Mouse (Mus musculus): ENCODE results near the gene Ndel1. TPM values are rescaled to one million over a fixed set of nuclear protein-coding genes. Genes with fewer than 3 reads are reported as not detected.

Ndel1 gene
- polyA plus RNA-seq, 1 experiment: 102 TPM

DNA sequence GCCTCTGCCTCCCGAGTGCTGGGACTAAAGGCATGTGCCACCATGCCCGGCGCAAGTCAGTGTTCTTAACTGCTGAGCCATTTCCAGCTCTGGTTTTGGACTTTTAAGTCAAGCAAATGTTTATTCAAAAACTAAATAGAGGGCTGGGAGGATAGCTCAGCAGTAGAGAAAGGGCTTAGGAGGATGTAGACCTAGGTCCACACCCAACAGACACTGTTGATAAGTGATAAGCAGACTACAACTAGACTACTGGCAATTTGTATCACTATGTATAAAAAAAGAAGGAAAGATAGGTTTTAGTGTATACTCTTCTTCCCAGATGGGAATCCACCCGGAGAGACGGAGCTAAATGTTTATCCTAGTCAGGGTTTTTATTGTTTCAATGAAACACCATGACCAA lies 24.6 kb upstream of the Ndel1 start:
- H3K4me1 ChIP-seq (ENCODE audit: control insufficient read depth, insufficient read depth, low read length): no peaks in the 10 kb centered on the region
- no peak overlapping the region for H3K27ac ChIP-seq (ENCODE audit: insufficient read depth, low read length)
- TF ChIP-seq POLR2A (IDR thresholded peaks at IDR 0.05; ENCODE audit: extremely low read depth, insufficient read depth, low read length) (no peak), CTCF (IDR thresholded peaks at IDR 0.05; ENCODE audit: extremely low read depth, insufficient read depth, low read length) (no peak)
- H3K4me3 ChIP-seq (ENCODE audit: insufficient read depth, low read length): no peak overlapping the region

DNA sequence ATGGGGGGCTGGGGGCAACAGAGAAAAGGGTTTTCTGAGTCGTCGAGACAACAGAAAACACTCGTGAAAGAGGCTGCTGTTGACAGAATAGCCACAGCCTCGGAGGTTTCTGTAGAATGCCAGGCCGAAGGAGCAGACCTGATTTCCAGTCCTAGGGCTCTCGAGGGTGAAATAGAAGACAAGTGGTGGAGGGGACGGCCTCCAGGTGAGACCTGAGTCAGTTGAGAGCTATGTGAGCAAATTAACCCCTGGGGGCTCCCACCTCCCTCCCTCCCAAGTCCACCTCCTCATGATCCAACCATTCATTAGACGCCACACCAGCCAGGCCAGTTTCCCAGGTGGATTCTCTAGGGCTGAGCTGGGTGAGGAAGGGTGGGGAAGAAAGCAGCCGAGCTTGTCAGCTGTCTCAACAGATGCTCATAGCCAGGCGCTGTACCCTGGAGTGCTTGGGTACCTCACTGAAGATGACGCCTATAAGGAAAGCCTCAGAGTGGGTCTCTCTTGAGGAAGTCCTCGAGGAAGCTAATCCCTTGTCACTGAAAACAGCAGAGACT lies 22.3 kb upstream of the Ndel1 start:
- TF ChIP-seq POLR2A (IDR thresholded peaks at IDR 0.05; ENCODE audit: extremely low read depth, insufficient read depth, low read length): no peak
- no peak for TF ChIP-seq CTCF (IDR thresholded peaks at IDR 0.05; ENCODE audit: extremely low read depth, insufficient read depth, low read length)
- Histone ChIP-seq H3K4me1 (ENCODE audit: control insufficient read depth, insufficient read depth, low read length) (no peaks in the 10 kb centered on the region), H3K4me3 (ENCODE audit: insufficient read depth, low read length) (no peak overlapping the region), H3K27ac (ENCODE audit: insufficient read depth, low read length) (no peak overlapping the region)

DNA sequence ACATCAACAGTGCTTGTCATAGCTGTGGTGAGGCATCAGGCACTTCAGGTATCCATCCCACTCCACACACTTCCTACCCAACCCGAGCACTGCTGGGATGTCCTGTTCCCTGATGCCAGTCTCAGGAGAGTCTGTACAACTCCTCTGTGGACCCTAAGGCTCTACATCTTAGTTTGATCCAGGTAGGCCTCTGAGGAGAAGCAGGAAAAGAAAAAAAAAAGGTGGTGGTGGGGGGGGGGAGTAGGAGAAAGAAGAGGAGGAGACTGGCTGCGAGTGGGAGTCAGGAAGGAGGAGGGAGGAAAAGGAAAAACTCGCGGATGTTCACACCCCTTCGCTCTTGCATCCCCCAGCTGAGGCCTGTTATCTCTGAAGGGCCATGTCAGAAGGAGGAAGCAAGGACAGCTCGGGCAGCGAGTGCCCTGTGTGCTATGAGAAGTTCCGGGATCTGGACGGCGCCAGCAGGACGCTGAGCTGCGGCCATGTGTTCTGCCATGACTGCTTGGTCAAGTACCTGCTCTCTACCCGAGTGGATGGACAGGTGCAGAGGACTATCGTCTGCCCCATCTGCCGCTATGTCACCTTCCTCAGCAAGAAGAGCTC lies 20.7 kb upstream of the Ndel1 start:
- no peaks in the 10 kb centered on the region for H3K4me1 ChIP-seq (ENCODE audit: control insufficient read depth, insufficient read depth, low read length)
- no peak overlapping the region for H3K27ac ChIP-seq (ENCODE audit: insufficient read depth, low read length)
- TF ChIP-seq POLR2A (IDR thresholded peaks at IDR 0.05; ENCODE audit: extremely low read depth, insufficient read depth, low read length) (no peak), CTCF (IDR thresholded peaks at IDR 0.05; ENCODE audit: extremely low read depth, insufficient read depth, low read length) (no peak)
- no peak overlapping the region for H3K4me3 ChIP-seq (ENCODE audit: insufficient read depth, low read length)

DNA sequence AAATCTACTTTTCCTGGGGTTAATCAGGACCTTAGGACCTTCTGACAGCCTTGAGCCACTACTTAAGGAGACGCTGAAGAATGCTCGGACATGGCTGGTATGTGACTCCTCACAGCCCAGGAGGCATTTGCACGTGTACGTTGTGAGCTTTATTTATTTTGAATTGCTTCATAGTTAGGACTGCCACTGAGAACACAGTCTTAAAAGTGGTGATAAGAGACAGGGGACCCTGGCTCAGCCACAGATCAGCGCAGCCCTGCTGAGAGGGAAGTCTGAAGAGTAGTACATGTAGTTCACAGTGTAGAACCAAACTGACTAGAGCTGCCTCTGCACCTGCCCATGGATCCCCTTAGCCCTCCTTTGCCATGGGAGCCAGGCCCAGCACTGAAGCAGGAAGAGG lies 20.2 kb upstream of the Ndel1 start:
- H3K27ac ChIP-seq (ENCODE audit: insufficient read depth, low read length): no peak overlapping the region
- no peak overlapping the region for H3K4me3 ChIP-seq (ENCODE audit: insufficient read depth, low read length)
- TF ChIP-seq CTCF (IDR thresholded peaks at IDR 0.05; ENCODE audit: extremely low read depth, insufficient read depth, low read length) (no peak), POLR2A (IDR thresholded peaks at IDR 0.05; ENCODE audit: extremely low read depth, insufficient read depth, low read length) (no peak)
- H3K4me1 ChIP-seq (ENCODE audit: control insufficient read depth, insufficient read depth, low read length): no peaks in the 10 kb centered on the region

DNA sequence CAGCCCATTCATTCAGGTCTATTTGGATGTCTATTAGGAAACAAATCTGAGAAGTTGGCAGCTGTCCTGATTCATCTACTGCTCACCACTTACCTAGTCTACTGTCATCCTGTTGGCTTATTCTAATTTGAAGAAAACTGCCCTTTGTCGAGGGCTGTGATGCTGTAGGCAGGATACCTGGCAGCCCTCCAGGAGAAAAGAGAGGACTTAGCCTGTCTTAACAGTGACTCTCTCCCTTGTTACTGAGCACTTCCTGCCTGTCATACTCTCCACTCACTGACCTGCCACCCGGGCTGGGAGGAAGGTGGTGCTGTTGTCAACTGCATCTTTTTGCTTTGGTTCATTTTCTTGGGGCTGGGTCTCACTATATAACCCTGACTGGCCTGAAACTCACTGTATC lies 19.0 kb upstream of the Ndel1 start:
- no peak for TF ChIP-seq POLR2A (IDR thresholded peaks at IDR 0.05; ENCODE audit: extremely low read depth, insufficient read depth, low read length)
- no peak for TF ChIP-seq CTCF (IDR thresholded peaks at IDR 0.05; ENCODE audit: extremely low read depth, insufficient read depth, low read length)
- H3K4me1 ChIP-seq (ENCODE audit: control insufficient read depth, insufficient read depth, low read length): no peaks in the 10 kb centered on the region
- H3K27ac ChIP-seq (ENCODE audit: insufficient read depth, low read length): no peak overlapping the region
- no peak overlapping the region for H3K4me3 ChIP-seq (ENCODE audit: insufficient read depth, low read length)

DNA sequence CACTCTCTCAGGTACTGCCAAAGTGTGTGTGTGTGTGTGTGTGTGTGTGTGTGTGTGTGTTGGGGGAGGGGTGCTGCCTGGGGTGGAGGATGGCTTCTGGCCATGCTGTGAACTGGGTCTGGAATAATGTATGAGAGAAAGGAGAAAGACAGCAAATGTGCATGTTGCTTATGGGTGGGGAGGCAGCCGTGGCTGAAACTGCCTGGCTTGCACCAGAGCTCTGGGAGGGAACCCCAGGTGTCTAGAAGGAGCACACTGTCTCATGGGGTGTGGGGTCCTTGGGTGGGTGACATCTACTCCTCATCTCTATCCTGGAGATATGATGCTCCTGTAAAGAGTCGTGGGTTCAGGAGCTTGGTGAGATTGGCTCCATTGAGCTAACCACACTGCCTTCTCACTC lies 17.0 kb upstream of the Ndel1 start:
- no peaks in the 10 kb centered on the region for H3K4me1 ChIP-seq (ENCODE audit: control insufficient read depth, insufficient read depth, low read length)
- H3K27ac ChIP-seq (ENCODE audit: insufficient read depth, low read length): no peak overlapping the region
- no peak for TF ChIP-seq POLR2A (IDR thresholded peaks at IDR 0.05; ENCODE audit: extremely low read depth, insufficient read depth, low read length)
- TF ChIP-seq CTCF (IDR thresholded peaks at IDR 0.05; ENCODE audit: extremely low read depth, insufficient read depth, low read length): no peak
- H3K4me3 ChIP-seq (ENCODE audit: insufficient read depth, low read length): no peak overlapping the region

DNA sequence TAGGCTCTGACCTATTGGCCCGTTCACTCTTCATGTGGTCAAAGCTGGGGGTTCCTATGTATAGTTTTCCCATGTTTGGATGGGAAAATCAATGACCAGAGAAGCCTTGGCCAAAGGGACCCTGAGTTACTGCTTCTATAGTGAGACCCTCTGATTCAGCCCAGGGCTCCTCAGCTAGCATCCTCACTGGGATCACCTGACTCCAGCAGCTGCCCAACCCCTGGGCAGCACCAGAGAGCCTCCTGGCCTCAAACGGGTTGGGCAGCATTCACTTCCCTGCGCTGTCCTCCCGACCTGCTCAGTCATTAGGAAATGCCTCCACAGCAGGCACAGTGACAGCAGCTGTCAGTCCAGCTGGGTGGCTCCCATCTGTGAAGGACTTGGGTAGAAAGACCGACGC lies 16.6 kb upstream of the Ndel1 start, which contains the start of gene Rnf222:
TSS of gene Rnf222 (plus strand) at position 301 of the 400 bp plus-strand sequence.
- H3K27ac ChIP-seq (ENCODE audit: insufficient read depth, low read length): no peak within 1 kb of the TSS
- H3K4me1 ChIP-seq (ENCODE audit: control insufficient read depth, insufficient read depth, low read length): no peaks in the 10 kb centered on the region
- H3K4me3 ChIP-seq (ENCODE audit: insufficient read depth, low read length): no peak within 1 kb of the TSS
- TF ChIP-seq POLR2A (IDR thresholded peaks at IDR 0.05; ENCODE audit: extremely low read depth, insufficient read depth, low read length): no peak
- TF ChIP-seq CTCF (IDR thresholded peaks at IDR 0.05; ENCODE audit: extremely low read depth, insufficient read depth, low read length): no peak

DNA sequence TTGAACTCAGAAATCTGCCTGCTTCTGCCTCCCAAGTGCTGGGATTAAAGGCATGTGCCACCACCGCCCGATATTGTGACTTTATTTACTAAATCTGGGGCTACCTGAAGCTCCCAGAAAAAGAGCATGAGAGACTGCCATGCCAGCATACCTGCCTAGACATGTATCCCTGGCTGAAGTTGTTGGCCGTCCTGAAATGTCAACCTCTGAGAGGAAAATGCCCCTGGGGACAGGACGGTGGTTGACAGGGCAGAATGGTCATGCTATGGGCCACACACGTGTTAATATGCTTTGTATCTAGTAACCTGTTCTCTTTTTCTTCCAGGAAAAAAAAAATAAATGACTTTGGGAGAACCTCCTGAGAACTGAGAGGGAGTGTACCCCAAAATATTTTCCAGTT lies 14.4 kb upstream of the Ndel1 start:
- Histone ChIP-seq H3K4me3 (ENCODE audit: insufficient read depth, low read length) (no peak overlapping the region), H3K27ac (ENCODE audit: insufficient read depth, low read length) (no peak overlapping the region), H3K4me1 (ENCODE audit: control insufficient read depth, insufficient read depth, low read length) (no peaks in the 10 kb centered on the region)
- no peak for TF ChIP-seq CTCF (IDR thresholded peaks at IDR 0.05; ENCODE audit: extremely low read depth, insufficient read depth, low read length)
- no peak for TF ChIP-seq POLR2A (IDR thresholded peaks at IDR 0.05; ENCODE audit: extremely low read depth, insufficient read depth, low read length)

DNA sequence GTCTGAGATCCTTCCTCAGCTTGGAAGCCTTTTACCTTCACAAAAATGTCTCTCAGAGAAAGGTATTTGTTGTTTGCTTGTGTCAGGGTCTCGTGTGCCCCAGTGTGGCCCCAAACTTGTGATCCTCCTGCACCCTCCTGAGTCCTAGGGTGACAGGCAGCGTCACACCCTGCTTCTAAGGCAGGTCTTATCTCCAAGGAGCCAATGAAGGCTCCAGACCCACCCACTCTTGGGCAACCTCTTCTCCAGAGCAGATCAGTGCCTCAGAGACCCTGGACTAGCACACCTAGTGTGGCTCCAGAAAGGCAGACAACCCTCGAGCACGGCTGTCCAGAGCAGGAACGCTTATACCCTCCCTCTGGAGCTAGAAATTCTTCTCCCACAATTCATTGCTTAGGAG lies 12.7 kb upstream of the Ndel1 start:
- Histone ChIP-seq H3K4me1 (ENCODE audit: control insufficient read depth, insufficient read depth, low read length) (no peaks in the 10 kb centered on the region), H3K27ac (ENCODE audit: insufficient read depth, low read length) (no peak overlapping the region), H3K4me3 (ENCODE audit: insufficient read depth, low read length) (no peak overlapping the region)
- no peak for TF ChIP-seq POLR2A (IDR thresholded peaks at IDR 0.05; ENCODE audit: extremely low read depth, insufficient read depth, low read length)

DNA sequence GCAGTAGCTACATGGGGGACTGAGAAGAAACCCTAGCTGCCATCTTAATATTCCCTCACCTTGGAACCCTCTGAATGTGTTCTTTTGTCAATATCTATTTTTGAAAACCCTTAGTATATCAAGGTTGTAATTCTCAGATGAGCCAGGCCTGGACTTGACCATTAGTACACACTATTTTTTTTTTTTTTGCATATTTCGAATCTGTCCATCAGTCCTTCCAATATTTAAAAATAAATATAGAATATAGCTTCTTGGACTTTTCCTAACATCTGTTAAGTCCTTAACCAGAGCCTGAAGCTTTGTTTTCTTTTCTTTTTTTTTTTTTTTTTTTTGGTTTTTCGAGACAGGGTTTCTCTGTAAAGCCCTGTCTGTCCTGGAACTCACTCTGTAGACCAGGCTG lies 12.2 kb upstream of the Ndel1 start:
- Histone ChIP-seq H3K4me1 (ENCODE audit: control insufficient read depth, insufficient read depth, low read length) (no peaks in the 10 kb centered on the region), H3K4me3 (ENCODE audit: insufficient read depth, low read length) (no peak overlapping the region), H3K27ac (ENCODE audit: insufficient read depth, low read length) (no peak overlapping the region)
- TF ChIP-seq POLR2A (IDR thresholded peaks at IDR 0.05; ENCODE audit: extremely low read depth, insufficient read depth, low read length) (no peak), CTCF (IDR thresholded peaks at IDR 0.05; ENCODE audit: extremely low read depth, insufficient read depth, low read length) (no peak)

Data from cortical plate, adult 2 months (tissue).